In the genomic region with DNA sequence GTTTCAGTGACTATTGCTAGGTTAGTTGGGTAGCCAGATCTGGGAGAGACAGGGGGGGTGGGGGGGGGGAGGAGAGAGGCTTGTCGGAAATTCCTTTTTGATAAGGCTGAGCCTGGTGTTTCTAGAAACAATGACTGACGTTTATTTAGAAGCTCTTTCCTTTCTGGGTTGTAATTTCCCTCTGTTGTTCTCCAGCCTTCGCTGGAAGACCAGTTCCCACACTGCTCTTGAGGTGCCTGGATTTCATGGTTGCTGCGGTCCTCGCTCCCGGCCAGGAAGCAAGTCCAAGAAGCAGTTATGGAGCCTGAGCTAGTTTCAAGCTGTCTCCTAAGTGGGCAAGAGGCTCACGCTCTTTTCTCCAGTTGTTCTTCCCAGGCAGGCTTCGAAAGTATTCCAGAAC, we compare ENCODE assay signal across 10 mouse cellular contexts. TPM values are rescaled to one million over a fixed set of nuclear protein-coding genes. Genes with fewer than 3 reads are reported as not detected.
A peak's percentile ranks its signal among the peaks of the same experiment; 100 is the strongest.
DNase-seq lines count a peak whose midpoint lies in the region; ATAC-seq lines count a peak whose summit lies in the region.
"Had no signal": no experiment of that assay in that cellular context is flagged by ENCODE, and none has a peak within 500 bp of the region (broad histone marks: within the 10 kb centered on the region; RNA-seq: fewer than 3 reads in every experiment).

No protein-coding gene starts in this region.

- H3K4me2 ChIP-seq in forebrain, embryonic 14.5 days (ENCODE audit: low read length): peak overlapping the region; percentile 81; the same call in 1 of the 2 replicates
- H3K4me2 ChIP-seq in midbrain, embryonic 12.5 days (replicated peaks): peak overlapping the region; percentile 84

- WGBS in forebrain, embryonic 14.5 days: 55% methylated on average over 8 of the region's 8 CpGs
- WGBS in limb, embryonic 10.5 days: 48% methylated on average over 8 of the region's 8 CpGs
- 51% methylated on average over 8 of the region's 8 CpGs for WGBS in midbrain, embryonic 12.5 days

- H3K9me3 ChIP-seq in forebrain, embryonic 14.5 days (replicated peaks; ENCODE audit: control insufficient read depth, low read length): peaks cover 6% of the 10 kb centered on the region; the same call in 1 of the 2 replicates
- no peaks in the 10 kb centered on the region for H3K9me3 ChIP-seq in limb, embryonic 10.5 days (replicated peaks)
- peaks cover 8% of the 10 kb centered on the region; the same call in 1 of the 2 replicates for H3K9me3 ChIP-seq in midbrain, embryonic 12.5 days

- no peak overlapping the region for H3K4me3 ChIP-seq in forebrain, embryonic 14.5 days (ENCODE audit: low read depth, low read length)
- peak overlapping the region; percentile 58 for H3K4me3 ChIP-seq in limb, embryonic 10.5 days
- H3K4me3 ChIP-seq in midbrain, embryonic 12.5 days: peak overlapping the region; percentile 73; the same call in 1 of the 2 replicates

- DNase-seq in heart, adult 18-20 months: peak; percentile 7 to 20
- DNase-seq in heart, adult 8-10 months (ENCODE audit: low spot score): no peak
- no peak for DNase-seq in forebrain, embryonic 14.5 days (ENCODE audit: low spot score)
- DNase-seq in limb, embryonic 10.5 days (ENCODE audit: low spot score): no peak
- no peak for DNase-seq in urinary bladder, postnatal 36 days (ENCODE audit: low spot score in 2 of 2)
- DNase-seq in adrenal gland, adult 18-20 months (ENCODE audit: low spot score in 2 of 2): no peak
- DNase-seq in adrenal gland, postnatal 25 days: no peak
- DNase-seq: cerebellum, adult 8-10 months; thymus, postnatal 25 days had no signal

- no peak for ATAC-seq in forebrain, embryonic 14.5 days
- no peak for ATAC-seq in midbrain, embryonic 12.5 days (ENCODE audit: low FRiP score, low read depth)

- peaks cover 3% of the 10 kb centered on the region; the same call in 1 of the 2 replicates for H3K27me3 ChIP-seq in forebrain, embryonic 14.5 days (replicated peaks; ENCODE audit: control insufficient read depth, insufficient read depth, low read length)
- peaks cover 88% of the 10 kb centered on the region for H3K27me3 ChIP-seq in limb, embryonic 10.5 days (ENCODE audit: low read depth, poor library complexity, severe bottlenecking)
- peaks cover 37% of the 10 kb centered on the region; the same call in 1 of the 2 replicates for H3K27me3 ChIP-seq in midbrain, embryonic 12.5 days

- H3K27ac ChIP-seq in forebrain, embryonic 14.5 days (ENCODE audit: low read depth, low read length): no peak overlapping the region
- H3K27ac ChIP-seq in limb, embryonic 10.5 days: no peak overlapping the region
- H3K27ac ChIP-seq in midbrain, embryonic 12.5 days (replicated peaks): peak overlapping the region; percentile 11; the same call in 1 of the 2 replicates

- H3K36me3 ChIP-seq in forebrain, embryonic 14.5 days (ENCODE audit: control insufficient read depth, insufficient read depth, low read length): no peaks in the 10 kb centered on the region
- H3K36me3 ChIP-seq in limb, embryonic 10.5 days: no peaks in the 10 kb centered on the region
- H3K36me3 ChIP-seq in midbrain, embryonic 12.5 days: no peaks in the 10 kb centered on the region

- peaks cover 3% of the 10 kb centered on the region; the same call in 1 of the 2 replicates for H3K4me1 ChIP-seq in forebrain, embryonic 14.5 days (ENCODE audit: control insufficient read depth, insufficient read depth, low read length)
- peaks cover 33% of the 10 kb centered on the region for H3K4me1 ChIP-seq in limb, embryonic 10.5 days
- H3K4me1 ChIP-seq in midbrain, embryonic 12.5 days: peaks cover 42% of the 10 kb centered on the region

- H3K9ac ChIP-seq in forebrain, embryonic 14.5 days (ENCODE audit: low read length): no peak overlapping the region
- H3K9ac ChIP-seq in midbrain, embryonic 12.5 days (replicated peaks): no peak overlapping the region

RNA-seq across cellular contexts. Expression of gene Tox2, which starts 1.0 kb away (rescaled TPM):
- total RNA-seq in heart, adult 18-20 months (2021): 1 to 10 TPM; 1.1 to 1.2 TPM
- 1 to 10 TPM in 2 of 4 experiments, under 1 TPM in 2; 0.66 to 2.7 (median 1.0) TPM for total RNA-seq in heart, adult 8-10 months (2022)
- polyA plus RNA-seq in forebrain, embryonic 14.5 days (2014; fragmentation: Nextera tagmentation; extraction: Ambion mirVana): 16.5 and 19.2 TPM in 2 replicates
- polyA plus RNA-seq in limb, embryonic 10.5 days (2016; fragmentation: Nextera tagmentation; extraction: Ambion mirVana): 0.48 and 1.8 TPM in 2 replicates
- polyA plus RNA-seq in midbrain, embryonic 12.5 days (2016; fragmentation: Nextera tagmentation; extraction: Ambion mirVana): 38.1 and 39.4 TPM in 2 replicates
- total RNA-seq in adrenal gland, adult 18-20 months (2021): 10 to 100 TPM in 1 of 2 experiments, 1 to 10 TPM in 1; 4.1 to 24.2 TPM
- 2.7 and 3.0 TPM in 2 replicates for total RNA-seq in adrenal gland, postnatal 25 days (2021)

Comparison
In these comparisons a context has a peak if more than half of its experiments do, and no peak if none do; other contexts are left out.
1. DNase-seq: peak in heart, adult 18-20 months (2 of 2); none in heart, adult 8-10 months (single experiment), forebrain, embryonic 14.5 days (single experiment), limb, embryonic 10.5 days (single experiment), urinary bladder, postnatal 36 days (0 of 2), adrenal gland, adult 18-20 months (0 of 2) and adrenal gland, postnatal 25 days (single experiment).